Mouse (Mus musculus): ENCODE results near the gene Ap2a1. TPM values are rescaled to one million over a fixed set of nuclear protein-coding genes. Genes with fewer than 3 reads are reported as not detected.

Gene Ap2a1
- polyA plus RNA-seq, 1 experiment from 2014 or later: 60.1 TPM

DNA sequence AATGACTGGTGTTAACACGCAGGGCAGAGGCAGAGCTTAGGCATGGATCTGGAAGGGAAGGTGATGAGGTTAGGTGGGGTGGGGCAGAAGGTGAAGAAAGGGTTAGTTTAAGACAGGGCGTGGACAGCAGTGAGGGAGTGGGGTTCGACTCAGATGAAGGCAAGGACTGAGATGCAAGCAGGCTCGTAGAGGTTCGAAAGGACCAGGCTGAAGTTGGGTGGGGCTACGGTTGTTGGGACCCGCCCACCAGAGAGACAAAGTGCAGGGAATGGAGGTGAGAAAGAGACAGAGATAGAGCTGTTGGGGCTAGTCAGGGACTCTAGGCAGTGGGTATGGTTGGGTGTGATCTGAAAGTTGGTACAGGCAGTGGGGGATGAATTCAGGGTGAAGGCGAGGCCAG is 33.0 kb upstream of the Ap2a1 start:
- H3K4me2 ChIP-seq (replicated peaks): no peak overlapping the region
- no peaks in the 10 kb centered on the region for H3K27me3 ChIP-seq (replicated peaks)
- H3K36me3 ChIP-seq: 0 out of 2 replicates have a peak, but pooled peaks cover 7% of the 10 kb centered on the region
- WGBS: 54% methylated on average over 8 of the region's 8 CpGs
- no peak overlapping the region for H3K27ac ChIP-seq
- no peak overlapping the region for H3K9ac ChIP-seq
- H3K4me3 ChIP-seq (replicated peaks): no peak overlapping the region
- no peaks in the 10 kb centered on the region for H3K4me1 ChIP-seq (replicated peaks)
- ATAC-seq: peak; percentile 34; the same call in 1 of the 2 replicates
- no peaks in the 10 kb centered on the region for H3K9me3 ChIP-seq

DNA sequence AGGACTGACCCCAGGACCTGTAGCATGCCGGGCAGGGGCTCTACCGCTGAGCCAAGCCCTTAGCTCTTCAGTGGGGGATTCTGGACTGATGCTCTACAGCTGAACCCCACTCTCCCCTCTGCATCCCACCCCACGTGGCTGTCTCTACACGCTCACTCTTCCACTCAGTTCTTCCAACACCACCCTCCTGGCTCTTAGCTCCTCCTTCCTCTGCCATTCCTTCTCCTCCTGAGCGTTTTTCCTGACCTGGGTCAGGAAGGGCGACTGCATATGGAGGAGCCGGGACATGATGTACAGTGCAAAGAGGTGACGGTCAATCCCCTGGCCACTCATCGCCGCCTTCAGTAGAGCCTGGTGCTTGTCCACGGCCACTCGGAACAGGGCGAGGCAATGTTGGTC is 31.2 kb upstream of the Ap2a1 start:
- Histone ChIP-seq H3K36me3 (no peaks in the 10 kb centered on the region), H3K4me3 (replicated peaks) (no peak overlapping the region), H3K9ac (no peak overlapping the region), H3K9me3 (no peaks in the 10 kb centered on the region), H3K27ac (no peak overlapping the region), H3K27me3 (replicated peaks) (no peaks in the 10 kb centered on the region), H3K4me2 (replicated peaks) (no peak overlapping the region), H3K4me1 (replicated peaks) (no peaks in the 10 kb centered on the region)
- ATAC-seq: no peak
- WGBS: 90% methylated on average over 13 of the region's 13 CpGs

DNA sequence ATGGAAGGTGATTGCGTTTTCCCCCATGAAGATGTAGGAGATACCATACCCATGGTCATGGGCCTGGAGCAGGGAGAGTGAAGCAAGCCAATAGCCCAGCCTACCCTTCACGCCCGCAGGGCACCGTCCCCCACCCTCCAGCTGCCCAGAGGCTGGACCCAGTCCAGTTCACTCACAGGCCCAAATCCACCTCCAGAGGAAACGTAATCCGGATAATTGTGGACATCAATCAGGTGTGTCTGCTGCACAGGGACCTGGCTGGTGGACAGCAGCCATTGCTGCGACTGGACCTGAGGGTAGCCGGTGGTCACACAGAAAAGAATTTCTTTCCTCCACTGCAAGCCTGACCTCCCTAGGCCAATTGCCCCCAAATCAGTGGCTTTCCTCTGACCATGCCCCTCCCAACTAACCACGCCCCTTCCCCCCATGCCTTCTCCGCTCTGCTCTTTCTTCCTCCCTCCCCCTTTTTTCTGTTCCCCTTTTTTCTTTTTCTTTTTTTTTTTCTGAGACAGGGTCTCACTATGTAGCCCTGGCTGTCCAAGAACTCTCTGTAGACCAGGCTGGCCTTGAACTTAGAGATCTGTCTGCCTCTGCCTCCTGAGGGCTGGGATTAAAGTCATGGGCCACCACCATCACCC is 30.7 kb upstream of the Ap2a1 start:
- Histone ChIP-seq H3K4me2 (replicated peaks) (no peak overlapping the region), H3K9me3 (no peaks in the 10 kb centered on the region), H3K4me3 (replicated peaks) (no peak overlapping the region), H3K27ac (no peak overlapping the region), H3K9ac (no peak overlapping the region), H3K4me1 (replicated peaks) (no peaks in the 10 kb centered on the region), H3K27me3 (replicated peaks) (no peaks in the 10 kb centered on the region), H3K36me3 (no peaks in the 10 kb centered on the region)
- ATAC-seq: no peak
- 78% methylated on average over 10 of the region's 10 CpGs for WGBS

DNA sequence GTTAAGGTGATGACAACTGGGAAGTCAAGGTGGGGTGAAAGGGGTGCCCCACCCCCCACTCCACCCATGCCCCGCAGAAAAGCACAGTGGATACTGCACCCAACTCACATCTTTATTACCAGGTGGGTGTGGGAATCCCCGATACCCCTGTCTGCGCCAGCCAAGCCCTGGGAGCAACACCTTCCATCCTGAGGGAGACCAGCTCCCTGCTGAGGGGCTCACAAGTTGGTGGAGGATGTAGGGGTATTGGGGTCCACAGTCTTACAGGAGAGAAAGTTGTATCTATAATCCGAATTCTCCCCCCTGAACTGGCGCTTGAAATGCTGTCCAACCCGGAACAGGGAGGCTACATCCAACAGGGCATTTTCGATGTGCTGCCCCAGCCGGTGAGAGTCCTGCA is 30.0 kb upstream of the Ap2a1 start:
- Histone ChIP-seq H3K9ac (no peak overlapping the region), H3K9me3 (no peaks in the 10 kb centered on the region), H3K4me3 (replicated peaks) (no peak overlapping the region), H3K27ac (no peak overlapping the region), H3K4me1 (replicated peaks) (no peaks in the 10 kb centered on the region), H3K36me3 (no peaks in the 10 kb centered on the region), H3K4me2 (replicated peaks) (no peak overlapping the region), H3K27me3 (replicated peaks) (no peaks in the 10 kb centered on the region)
- no peak for ATAC-seq
- 85% methylated on average over 8 of the region's 8 CpGs for WGBS

DNA sequence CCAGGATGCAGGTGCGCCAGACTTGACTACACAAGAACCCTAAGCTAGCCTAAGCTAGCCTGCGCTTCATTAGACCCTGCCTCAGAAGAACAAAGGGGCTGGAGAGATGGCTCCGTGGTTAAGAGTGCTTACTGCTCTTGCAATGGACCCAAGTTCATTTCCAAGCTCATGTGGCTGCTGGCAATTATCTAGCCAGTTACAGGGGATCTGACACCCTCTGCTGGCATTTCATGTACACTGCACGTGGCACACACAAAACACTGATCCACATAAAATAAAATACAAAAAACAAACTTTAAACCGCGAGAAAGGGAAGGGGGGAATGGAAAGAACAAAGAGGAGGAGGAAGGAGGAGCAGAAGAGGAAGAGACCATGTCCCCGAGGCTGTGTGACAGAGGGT is 28.9 kb upstream of the Ap2a1 start:
- no peaks in the 10 kb centered on the region for H3K36me3 ChIP-seq
- no peak overlapping the region for H3K4me3 ChIP-seq (replicated peaks)
- H3K9me3 ChIP-seq: no peaks in the 10 kb centered on the region
- H3K4me1 ChIP-seq (replicated peaks): no peaks in the 10 kb centered on the region
- 53% methylated on average over 7 of the region's 7 CpGs for WGBS
- no peaks in the 10 kb centered on the region; the same call in 1 of the 2 replicates for H3K27me3 ChIP-seq (replicated peaks)
- H3K27ac ChIP-seq: no peak overlapping the region
- H3K4me2 ChIP-seq (replicated peaks): no peak overlapping the region
- no peak for ATAC-seq
- no peak overlapping the region for H3K9ac ChIP-seq

DNA sequence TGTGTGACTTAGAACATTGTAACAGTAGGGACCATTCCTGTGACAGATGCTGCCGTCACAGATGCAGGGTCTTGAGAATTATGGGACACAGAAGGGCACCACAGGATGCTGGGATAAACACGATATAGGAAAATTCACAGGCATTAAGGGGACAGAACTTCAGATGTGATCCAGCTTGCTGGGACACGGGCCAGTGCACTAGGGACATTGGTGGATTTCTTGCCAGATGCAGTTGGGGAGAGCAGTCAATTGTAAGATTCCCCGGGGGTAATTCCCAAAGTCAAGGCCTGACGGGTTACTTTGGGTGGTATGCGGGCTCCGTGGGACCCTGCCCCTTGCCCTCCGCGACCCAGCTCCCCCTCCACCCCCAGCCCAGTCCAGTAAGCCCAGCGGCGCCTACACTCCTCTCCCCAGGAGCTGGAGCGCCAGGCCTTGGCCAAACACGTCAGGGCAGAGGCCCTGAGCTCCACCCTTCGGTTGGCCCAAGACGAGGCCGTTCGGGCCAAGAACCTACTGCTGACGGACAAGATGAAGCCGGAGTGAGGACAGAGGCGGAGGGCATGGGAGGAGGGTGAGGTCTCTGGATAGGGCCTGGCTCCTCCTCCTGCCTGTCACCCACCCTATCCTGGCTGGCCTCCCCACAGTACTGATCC is 28.0 kb upstream of the Ap2a1 start:
- H3K9ac ChIP-seq: no peak overlapping the region
- H3K4me1 ChIP-seq (replicated peaks): peaks cover 8% of the 10 kb centered on the region; the same call in 1 of the 2 replicates
- H3K36me3 ChIP-seq: no peaks in the 10 kb centered on the region
- H3K27me3 ChIP-seq (replicated peaks): no peaks in the 10 kb centered on the region; the same call in 1 of the 2 replicates
- H3K4me3 ChIP-seq (replicated peaks): no peak overlapping the region
- no peak overlapping the region for H3K27ac ChIP-seq
- WGBS: 74% methylated on average over 20 of the region's 20 CpGs
- ATAC-seq: no peak
- no peaks in the 10 kb centered on the region for H3K9me3 ChIP-seq
- H3K4me2 ChIP-seq (replicated peaks): no peak overlapping the region

DNA sequence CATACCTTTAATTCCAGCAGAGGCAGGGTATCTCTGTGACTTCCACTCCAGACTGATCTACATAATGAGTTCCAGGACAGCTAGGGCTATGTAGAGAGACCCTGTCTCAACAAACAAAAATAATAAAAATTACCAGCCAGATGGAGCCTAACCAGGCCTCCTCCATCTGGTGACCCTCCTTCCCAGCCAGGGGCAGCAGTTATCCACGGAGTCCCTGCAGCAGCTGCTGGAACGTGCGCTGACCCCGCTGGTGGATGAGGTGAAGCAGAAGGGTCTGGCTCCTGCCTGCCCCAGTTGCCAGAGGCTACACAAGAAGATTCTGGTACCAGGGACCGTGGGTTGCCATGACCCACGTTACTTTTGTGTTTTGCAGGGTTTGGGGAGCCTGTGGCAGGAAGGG is 27.0 kb upstream of the Ap2a1 start:
- Histone ChIP-seq H3K4me1 (replicated peaks) (peaks cover 13% of the 10 kb centered on the region; the same call in 1 of the 2 replicates), H3K27me3 (replicated peaks) (peaks cover under 1% of the 10 kb centered on the region; the same call in 1 of the 2 replicates), H3K9me3 (no peaks in the 10 kb centered on the region), H3K4me3 (replicated peaks) (no peak overlapping the region), H3K9ac (no peak overlapping the region), H3K4me2 (replicated peaks) (no peak overlapping the region), H3K36me3 (no peaks in the 10 kb centered on the region), H3K27ac (no peak overlapping the region)
- ATAC-seq: no peak
- 57% methylated on average over 6 of the region's 6 CpGs for WGBS

DNA sequence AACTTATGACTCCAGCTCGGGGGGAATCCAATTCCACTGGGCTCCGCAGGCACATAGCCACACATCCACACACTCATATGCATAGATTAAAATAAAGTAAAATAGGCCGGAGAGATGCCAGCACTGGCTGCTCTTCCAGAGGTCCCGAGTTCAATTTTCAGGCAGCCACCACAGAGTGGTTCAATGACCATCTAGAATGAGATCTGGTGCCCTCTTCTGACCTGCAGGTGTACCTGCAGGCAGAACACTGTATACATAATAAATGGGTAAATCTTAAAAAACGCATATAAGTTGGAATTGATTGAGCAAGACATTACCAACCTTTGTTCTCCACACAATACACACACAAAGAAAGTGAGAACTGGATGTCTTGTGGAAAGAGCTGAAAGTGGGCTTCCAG is 26.3 kb upstream of the Ap2a1 start:
- no peaks in the 10 kb centered on the region for H3K9me3 ChIP-seq
- H3K27me3 ChIP-seq (replicated peaks): peaks cover 6% of the 10 kb centered on the region; the same call in 1 of the 2 replicates
- no peak overlapping the region for H3K27ac ChIP-seq
- WGBS: 46% methylated on average over 5 of the region's 5 CpGs
- H3K36me3 ChIP-seq: no peaks in the 10 kb centered on the region
- peaks cover 13% of the 10 kb centered on the region; the same call in 1 of the 2 replicates for H3K4me1 ChIP-seq (replicated peaks)
- no peak for ATAC-seq
- H3K4me3 ChIP-seq (replicated peaks): no peak overlapping the region
- no peak overlapping the region for H3K9ac ChIP-seq
- H3K4me2 ChIP-seq (replicated peaks): no peak overlapping the region

DNA sequence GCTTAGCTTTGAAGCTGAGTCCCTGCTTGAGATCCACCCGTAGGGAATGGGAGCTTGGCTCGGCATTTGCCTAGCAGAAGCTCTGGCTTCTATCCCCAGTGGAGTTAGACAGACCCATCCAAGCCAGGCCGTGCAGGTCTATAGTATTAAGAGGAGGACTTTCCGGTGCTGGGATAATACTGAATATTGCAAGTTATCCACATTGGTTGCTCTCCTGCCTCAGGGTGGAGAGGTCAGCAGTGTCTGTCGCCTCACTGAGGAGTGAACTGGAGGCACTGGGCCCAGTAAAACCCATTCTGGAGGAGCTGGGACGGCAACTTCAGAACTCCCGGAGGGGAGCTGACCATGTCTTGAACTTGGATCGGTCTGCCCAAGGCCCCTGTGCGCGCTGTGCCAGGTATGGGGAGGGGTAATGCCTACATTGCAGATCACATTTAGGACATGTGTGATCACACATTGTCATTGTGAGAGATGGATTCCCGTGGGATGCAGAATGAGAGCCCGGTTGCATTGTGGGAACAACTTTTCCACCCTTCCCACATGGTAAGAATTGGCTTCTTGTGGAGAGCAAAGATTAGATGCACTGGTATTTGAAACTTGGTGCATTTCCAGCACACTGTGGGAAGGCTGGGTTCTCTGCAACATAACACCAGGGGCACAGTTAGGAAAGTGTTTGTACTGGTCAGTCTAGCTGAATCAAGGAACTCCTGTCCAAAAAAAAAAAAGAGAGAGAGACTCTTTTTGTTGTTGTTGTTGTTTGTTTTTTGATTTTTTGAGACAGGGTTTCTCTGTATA is 25.0 kb upstream of the Ap2a1 start:
- 81% methylated on average over 12 of the region's 12 CpGs for WGBS
- no peak for ATAC-seq

DNA sequence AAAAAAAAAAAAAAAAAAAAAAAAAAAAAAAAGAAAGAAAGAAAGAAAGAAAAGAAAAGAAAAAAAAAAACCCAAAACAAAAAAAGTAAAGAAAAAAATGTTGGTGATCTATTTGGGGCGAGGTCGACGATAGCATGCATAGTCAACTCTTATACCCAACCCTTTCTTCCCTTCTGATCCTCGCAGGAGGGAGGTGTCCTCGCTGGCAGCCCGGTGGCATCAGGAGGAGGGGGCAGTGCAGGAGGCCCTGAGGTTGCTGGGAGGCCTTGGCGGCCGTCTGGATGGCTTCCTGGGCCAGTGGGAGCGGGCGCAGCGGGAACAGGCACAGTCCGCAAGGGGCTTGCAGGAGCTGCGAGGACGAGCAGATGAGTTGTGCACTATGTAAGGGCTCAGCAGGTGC is 24.3 kb upstream of the Ap2a1 start:
- H3K27me3 ChIP-seq (replicated peaks): peaks cover 14% of the 10 kb centered on the region
- no peak overlapping the region for H3K4me3 ChIP-seq (replicated peaks)
- H3K9ac ChIP-seq: no peak overlapping the region
- ATAC-seq: no peak
- H3K4me1 ChIP-seq (replicated peaks): peaks cover 13% of the 10 kb centered on the region; the same call in 1 of the 2 replicates
- WGBS: 69% methylated on average over 14 of the region's 14 CpGs
- H3K36me3 ChIP-seq: no peaks in the 10 kb centered on the region
- H3K4me2 ChIP-seq (replicated peaks): no peak overlapping the region
- H3K9me3 ChIP-seq: no peaks in the 10 kb centered on the region
- no peak overlapping the region for H3K27ac ChIP-seq

More for the DNA sequence above, 25.0 kb upstream of the Ap2a1 start:
- Histone ChIP-seq H3K4me3 (replicated peaks) (no peak overlapping the region), H3K27ac (no peak overlapping the region), H3K4me1 (replicated peaks) (peaks cover 13% of the 10 kb centered on the region; the same call in 1 of the 2 replicates), H3K9ac (no peak overlapping the region), H3K36me3 (no peaks in the 10 kb centered on the region), H3K4me2 (replicated peaks) (no peak overlapping the region), H3K9me3 (no peaks in the 10 kb centered on the region), H3K27me3 (replicated peaks) (peaks cover 14% of the 10 kb centered on the region)

DNA sequence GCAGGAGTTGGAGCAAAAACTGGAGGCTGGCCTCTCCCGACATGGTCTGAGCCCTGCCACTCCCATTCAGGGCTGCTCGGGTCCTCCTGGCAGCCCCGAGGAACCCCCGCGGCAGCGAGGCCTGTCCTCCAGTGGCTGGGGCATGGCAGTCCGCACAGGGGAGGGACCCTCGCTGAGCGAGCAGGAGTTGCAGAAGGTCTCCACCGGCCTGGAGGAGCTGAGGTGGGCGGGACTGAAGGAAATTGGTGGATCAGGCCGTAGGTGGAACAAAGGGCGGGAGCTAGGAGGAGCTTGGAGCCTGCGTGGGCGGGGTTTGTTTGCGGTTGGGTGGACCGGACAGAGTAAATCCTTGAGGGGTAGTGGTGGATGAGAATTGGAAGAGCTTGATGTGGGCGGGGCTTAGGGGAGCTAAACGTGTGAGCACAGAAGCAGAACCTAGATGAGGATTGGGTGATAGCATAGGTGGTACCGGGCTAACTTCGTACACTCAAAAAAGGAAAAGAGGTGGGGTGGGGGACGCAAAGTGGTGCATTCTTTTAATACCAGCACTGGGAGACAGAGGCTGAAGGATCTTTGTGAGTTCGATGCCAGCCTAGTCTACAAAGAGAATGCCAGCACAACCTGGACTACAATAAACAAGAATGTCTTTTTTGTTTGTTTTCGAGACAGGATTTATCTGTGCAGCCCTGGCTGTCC is 23.5 kb upstream of the Ap2a1 start:
- 6% methylated on average over 24 of the region's 24 CpGs for whole genome bisulfite sequencing
- peak; percentile 94 for ATAC-seq
- H3K9ac ChIP-seq: peak overlapping the region; percentile 68

DNA sequence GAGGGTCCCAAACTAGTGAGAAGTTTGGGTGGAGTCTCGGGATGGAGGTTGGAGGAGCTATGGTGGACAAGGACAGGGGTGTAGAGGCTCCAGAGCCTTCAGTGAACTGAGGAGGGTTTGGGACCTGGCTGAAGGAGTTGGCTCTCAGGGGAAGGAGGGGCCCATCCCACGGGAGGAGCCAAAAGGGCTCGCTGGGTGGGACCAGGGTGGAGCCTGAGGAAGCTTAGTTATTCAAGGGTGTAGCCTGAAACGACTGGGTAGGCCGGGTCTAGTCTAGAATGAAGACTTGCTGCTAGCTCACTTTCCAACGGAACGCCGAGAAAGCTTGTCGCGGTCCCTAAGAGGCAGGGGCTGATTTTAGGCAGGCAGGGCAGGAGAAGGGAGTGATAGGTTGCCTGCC is 22.7 kb upstream of the Ap2a1 start:
- Histone ChIP-seq H3K27me3 (replicated peaks) (peaks cover 14% of the 10 kb centered on the region), H3K4me3 (replicated peaks) (peak overlapping the region; percentile 61), H3K9ac (peak overlapping the region; percentile 68), H3K27ac (peak overlapping the region; percentile 73), H3K4me2 (replicated peaks) (peak overlapping the region; percentile 99), H3K4me1 (replicated peaks) (peaks cover 13% of the 10 kb centered on the region; the same call in 1 of the 2 replicates), H3K9me3 (no peaks in the 10 kb centered on the region), H3K36me3 (no peaks in the 10 kb centered on the region)
- under 1% methylated on average over 10 of the region's 10 CpGs for WGBS
- ATAC-seq: peak; percentile 91

More for the DNA sequence above, 23.5 kb upstream of the Ap2a1 start:
- peaks cover 13% of the 10 kb centered on the region; the same call in 1 of the 2 replicates for H3K4me1 ChIP-seq (replicated peaks)
- H3K4me2 ChIP-seq (replicated peaks): peak overlapping the region; percentile 99
- peak overlapping the region; percentile 73 for H3K27ac ChIP-seq
- H3K27me3 ChIP-seq (replicated peaks): peaks cover 14% of the 10 kb centered on the region
- H3K9me3 ChIP-seq: no peaks in the 10 kb centered on the region
- no peaks in the 10 kb centered on the region for H3K36me3 ChIP-seq
- H3K4me3 ChIP-seq (replicated peaks): peak overlapping the region; percentile 61
